Mouse (Mus musculus): ENCODE data around the gene Tnfaip6.

Tnfaip6 gene

DNA sequence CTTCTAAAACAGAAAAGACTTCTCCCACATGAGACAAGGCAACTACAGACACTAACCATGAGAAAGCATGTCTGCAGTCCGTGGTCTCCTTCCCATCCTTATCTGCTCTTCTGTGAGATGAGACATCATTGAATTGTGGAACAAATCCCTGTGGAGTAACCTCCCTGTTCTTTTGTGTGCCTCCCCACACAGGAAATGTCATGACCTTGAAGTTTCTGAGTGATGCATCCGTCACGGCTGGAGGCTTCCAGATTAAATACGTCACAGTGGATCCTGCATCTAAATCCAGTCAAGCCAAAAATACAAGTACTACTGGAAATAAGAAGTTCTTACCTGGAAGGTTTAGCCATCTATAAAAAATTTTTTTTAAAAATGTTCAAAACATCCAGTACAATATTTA lies 17.8 kb downstream of the Tnfaip6 start:
- DNase-seq = no peak

DNA sequence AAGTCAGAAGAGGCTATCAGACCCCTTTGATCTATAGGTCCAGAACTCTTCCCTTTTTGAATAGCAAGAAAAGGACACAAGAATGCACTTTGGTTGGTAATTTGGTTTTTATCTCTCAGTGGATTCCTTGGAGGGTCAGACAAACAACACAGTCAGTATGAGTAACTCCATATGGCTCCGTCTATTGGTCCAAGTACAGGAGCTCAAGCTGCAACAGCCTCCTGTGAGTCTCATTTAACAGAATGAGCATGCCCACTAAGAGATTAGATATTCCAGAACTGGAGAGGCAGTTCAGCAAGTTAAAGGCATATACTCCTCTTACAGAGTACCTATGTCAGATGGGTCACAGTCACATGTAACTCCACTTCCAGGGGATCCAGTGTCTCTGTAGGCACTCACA lies 19.3 kb downstream of the Tnfaip6 start:
- DNase-seq = no peak

DNA sequence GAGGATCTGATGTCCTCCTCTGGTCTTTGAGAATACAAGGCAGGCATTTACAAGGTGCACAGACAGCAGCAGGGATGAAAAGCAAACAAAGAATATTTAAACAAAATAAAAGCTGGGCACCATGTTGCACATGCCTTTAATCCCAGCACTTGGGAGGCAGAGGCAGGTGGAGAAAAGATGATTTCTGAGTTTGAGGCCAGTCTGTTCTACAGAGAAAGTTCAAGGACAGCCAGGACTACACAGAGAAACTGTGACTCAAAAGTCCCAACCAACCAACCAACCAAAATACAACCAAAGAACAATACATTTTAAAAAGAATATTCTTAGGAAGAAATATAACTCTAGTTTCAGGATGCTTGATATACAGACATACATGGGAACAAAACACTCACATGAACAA lies 19.9 kb downstream of the Tnfaip6 start:
- DNase-seq = no peak

DNA sequence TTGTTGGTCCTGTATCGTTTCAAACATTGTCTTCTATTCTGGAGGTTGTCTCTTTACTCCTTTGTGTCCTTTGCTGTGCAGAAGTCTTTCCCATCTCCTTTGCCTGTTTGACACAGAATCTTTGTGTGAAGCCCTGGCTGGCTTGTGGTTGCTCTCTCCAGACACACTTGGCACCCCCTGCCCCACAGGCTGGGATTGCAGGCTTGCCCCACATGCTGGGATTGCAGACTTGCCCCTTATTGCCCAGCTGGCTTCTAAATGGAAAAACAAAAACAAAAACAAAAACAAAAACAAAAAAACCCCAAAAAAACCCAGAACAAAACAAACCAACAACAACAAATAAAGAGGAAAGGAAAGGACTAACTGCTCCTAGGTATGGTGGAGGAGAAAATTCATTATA lies 30.8 kb downstream of the Tnfaip6 start:
- no peak for DNase-seq

DNA sequence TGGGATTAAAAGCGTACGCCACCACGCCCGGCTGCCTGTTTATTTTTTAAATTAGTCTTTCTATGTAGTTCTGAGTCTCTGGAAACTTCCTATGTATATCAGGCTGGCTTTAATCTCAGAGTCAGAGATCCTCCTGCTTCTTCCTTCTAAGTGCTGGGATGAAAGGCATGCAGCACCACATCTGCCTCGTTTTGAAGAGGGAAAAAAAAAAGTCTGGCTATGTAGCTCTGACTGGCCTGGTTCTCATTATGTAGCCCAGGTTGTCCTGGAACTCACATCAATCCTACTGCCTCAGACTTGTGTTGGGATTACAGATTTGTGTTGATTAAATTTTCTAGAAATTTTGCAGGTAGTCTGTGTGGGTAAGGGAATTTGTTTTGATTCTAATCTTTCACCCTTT lies 33.0 kb downstream of the Tnfaip6 start:
- DNase-seq = no peak

DNA sequence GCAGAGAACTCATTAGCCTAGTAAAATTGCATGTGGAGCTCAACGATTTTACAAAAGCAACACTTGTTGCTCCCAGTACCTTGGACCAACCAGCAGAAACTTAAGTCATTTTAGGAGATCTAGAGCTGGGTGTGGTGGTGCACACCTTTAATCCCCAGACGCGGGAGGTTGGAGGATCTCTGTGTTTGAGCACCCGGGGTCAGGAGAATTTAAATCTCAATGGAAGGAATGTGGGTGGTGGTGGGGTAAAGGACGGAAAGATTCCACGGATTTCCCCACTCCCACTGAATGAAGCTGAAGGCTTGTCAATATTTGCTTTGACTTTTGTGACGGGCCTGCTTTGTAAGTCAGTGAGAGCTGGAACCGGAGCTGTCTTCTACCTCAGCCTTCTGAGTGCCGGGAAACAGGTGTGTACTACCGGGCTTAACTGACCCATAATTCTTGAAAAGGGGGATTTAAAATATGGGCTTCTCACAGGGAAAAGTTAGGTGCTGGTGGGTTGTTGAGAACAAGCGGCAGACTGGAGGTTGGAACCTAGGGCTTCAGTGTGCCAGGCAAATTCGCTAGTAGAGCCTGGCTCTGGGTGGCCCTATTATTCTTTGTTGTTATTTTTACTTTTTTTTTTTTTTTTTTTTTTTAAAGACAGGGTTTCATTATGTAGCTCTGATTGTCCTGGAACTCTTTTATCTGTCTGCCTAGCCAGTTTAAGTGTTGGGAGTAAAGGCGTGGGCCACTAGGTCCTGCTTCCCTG lies 33.6 kb downstream of the Tnfaip6 start:
- peak in 1 of 2 experiments; percentile 26 for DNase-seq

DNA sequence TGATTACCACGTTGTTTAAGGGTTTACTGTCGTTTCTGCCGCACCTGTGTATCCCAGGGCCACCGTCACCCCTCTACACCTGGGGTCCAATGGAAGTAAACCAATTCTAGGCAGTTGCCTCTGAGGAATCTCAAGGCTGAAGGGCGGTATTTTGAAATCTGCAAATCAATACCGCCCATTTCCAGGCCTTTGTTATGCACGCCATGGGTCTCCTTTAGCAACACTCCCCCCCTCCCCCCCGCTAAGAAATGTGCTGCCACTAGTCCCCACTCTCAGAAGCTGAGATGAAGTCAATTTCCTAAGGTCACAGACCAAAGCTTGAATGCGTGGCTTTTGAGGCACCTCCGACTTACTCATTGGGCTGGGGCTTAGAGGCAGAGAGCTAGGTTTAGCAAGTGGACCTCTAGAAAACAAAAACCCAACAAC lies 34.3 kb downstream of the Tnfaip6 start:
- peak; percentile 4 to 11 for DNase-seq

DNA sequence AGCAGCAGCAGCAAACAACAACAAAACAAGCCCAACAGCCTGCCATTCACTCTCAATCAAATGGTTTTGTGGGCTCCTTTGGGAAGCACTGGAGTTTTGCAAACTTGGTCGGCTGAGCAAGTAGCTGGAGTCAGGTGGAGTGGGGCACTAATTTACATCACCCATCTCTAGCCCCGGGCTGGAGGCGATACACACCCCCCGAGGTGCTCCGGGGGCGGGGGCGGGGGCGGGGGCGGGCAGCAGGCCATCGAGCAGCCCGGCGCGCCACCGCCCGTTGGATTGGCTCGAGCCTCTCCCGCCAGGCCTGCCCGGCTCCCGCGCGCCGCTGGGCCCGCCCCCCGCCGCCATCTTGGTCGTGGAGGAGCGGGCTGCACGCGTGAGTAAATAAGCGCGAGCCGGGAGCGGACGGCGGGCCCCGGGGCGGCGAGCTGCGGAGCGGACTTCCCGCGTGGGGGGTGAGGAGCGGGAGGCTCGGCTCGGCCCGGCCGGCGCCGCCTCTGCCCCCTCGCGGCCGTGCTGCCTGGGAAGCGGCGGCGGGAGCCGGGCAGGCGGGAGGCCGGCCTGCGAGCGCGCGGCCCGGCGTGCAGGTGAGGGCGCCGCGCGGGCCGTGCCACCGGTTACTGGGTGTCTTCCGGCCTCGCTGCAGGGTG lies 34.8 kb downstream of the Tnfaip6 start, which contains the start of gene Rif1:
Gene Rif1 (plus strand): TSS at position 342 of the 650 bp plus-strand sequence.
- peak; percentile 85 to 91 for DNase-seq

DNA sequence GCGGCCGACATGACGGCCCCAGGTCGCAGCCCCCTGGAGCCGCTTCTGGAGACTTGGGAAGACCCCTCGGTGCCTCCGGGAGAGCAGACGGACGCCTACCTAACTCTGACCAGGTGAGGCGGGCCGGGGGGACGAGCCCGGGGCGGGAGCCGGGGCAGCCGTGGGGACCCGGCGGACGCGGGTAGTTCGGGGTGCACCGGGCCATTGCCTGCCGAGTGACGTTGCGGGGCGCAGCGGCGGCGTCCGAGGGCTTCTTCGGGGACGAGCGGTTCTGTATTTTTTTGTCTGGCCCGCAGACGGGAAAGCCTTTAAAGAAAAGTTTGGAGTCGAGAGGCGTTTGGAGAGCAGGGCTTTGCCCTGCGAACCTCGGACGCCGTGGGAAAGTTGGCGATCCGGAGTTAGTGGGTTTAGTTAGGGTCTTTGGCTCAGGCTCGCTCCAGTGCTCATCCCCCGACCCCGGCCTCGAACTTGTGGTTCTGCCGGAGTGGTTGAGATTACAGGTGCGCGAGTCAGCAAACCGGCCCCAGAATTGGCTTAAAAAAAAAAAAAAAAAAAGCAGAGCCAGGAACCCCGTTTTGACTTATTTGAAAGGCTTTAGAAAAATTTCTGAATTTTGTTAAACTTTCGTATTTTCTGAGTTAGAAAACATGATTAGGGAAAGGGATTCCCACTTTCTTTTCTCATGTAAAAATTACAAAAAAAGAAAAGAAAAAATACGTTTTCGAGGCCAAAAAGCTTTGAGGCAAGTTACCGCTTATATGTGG lies 35.5 kb downstream of the Tnfaip6 start:
- peak; percentile 25 to 32 for DNase-seq

DNA sequence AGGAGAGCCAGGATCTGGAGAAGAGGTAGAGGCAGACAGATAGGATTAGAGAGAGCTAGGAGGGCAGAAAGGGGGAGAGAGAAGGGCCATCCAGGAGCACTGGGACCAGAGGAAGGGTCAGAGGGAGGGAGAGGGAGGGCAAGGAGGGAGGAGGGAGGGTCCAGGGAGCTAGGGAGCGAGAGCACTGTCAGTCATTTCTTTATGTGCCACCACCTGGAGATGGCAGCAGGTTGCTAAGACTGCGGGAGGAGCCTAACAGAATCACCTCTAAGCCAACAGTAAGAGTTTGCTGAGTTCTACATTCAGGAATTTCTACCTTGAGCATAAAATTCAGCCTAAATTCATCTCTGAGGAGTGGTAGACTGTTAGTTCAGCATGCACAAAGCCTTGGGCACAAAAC lies 40.9 kb downstream of the Tnfaip6 start:
- DNase-seq = no peak

DNA sequence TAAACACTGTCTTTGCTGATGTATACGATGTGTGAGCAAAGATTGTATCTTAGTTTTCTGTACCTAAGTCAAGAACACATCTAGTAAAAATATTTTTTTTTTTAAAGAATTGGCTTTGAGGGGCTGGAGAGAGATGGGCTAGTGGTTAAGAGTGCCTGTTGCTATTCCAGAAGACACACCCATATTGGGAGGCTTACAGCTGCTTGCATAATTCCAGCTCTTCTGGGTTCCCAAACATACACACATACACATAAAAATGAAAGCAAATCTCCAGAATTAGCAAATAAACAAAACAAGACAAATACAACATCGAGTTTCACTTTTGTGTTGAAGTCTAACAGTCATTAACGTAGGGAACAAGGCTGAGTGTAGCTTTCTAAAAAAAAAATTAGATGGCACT lies 46.2 kb downstream of the Tnfaip6 start:
- no peak for DNase-seq

DNA sequence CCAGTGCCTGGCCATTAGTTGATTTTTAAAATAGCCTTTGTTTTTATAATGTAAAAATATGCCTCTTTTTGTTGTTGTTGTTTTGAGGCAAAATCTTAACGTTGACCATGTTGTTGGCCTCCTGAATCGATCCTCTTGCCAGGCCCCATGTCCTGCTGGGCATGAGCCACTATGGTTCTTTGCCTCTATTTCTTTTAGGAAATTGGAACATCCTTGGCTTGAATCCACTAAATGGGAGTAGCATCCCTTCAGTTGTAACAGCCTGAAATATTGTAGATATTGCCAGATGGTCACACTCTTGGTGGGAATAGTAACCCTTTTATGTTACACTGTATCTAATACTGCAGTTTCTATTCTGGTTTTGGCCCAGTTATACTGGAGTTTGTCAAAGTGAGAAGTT lies 46.8 kb downstream of the Tnfaip6 start:
- no peak for DNase-seq

Measured in lung, adult 18-20 months (tissue).